Mouse (Mus musculus) E14TG2a.4 (cell line): ENCODE results near the gene Nup50.

Experiments
- CTCF ChIP-seq: conservative IDR thresholded peaks from 2 replicates; pipeline ENCODE4 v1.5.1; 2014; ENCODE audit warnings: low read length
- NANOG ChIP-seq: IDR thresholded peaks from 2 replicates; pipeline ENCODE4 v1.6.1; 2014; ENCODE audit warnings: borderline replicate concordance, low read length, mixed read lengths

DNA sequence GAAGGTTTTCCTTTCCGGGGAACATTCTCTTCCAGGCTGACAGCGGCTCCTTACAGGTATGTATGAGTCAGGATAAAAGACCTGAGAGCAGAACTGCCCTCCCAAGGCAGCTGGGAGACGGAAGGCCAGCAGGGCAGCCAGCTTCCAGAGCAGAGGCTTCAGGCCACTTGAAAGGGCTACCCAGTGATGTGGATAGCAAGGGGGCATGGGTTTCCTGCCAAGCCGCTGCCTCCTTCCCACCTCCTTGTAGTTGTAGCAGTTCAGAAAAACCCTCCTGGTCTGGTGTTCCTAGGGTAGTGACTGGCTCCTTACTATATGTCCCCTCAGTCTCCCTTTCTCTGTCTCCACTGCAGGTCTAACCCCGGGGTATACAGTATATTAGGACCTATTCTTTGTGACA, 21.1 kb downstream of the Nup50 start:
- TF ChIP-seq CTCF: no peak
- TF ChIP-seq NANOG: no peak
